Mouse (Mus musculus) stomach, embryonic 16.5 days (tissue): Measurements from ENCODE around the gene Tmem191c. TPM values are rescaled to one million over a fixed set of nuclear protein-coding genes. Genes with fewer than 3 reads are reported as not detected.

Experiments
- ATAC-seq: fragments of 200-750 bp; cut with Nextera tagmentation; 2 replicates; pipeline ENCODE4 v1.8.0; 2017; ENCODE audit warnings: moderate number of reproducible peaks, moderate TSS enrichment; ENCODE audit not compliant: insufficient read depth, low FRiP score
- H3K27ac ChIP-seq: fragments of 300-500 bp; sonication (generic); 2 replicates; pipeline ENCODE4 v1.5.1; 2014; ENCODE audit warnings: low read length
- H3K27me3 ChIP-seq: fragments of 300-500 bp; sonication (generic); 2 replicates; pipeline ENCODE4 v1.6.1; 2014; ENCODE audit warnings: low read length, control low read depth, mixed read lengths; ENCODE audit not compliant: control insufficient read depth, insufficient read depth
- H3K36me3 ChIP-seq: fragments of 300-500 bp; sonication (generic); 2 replicates; pipeline ENCODE4 v1.6.1; 2014; ENCODE audit warnings: low read length; ENCODE audit not compliant: control insufficient read depth, insufficient read depth
- H3K4me1 ChIP-seq: fragments of 300-500 bp; sonication (generic); 2 replicates; pipeline ENCODE4 v1.6.1; 2014; ENCODE audit warnings: low read length, control low read depth, mixed read lengths; ENCODE audit not compliant: control insufficient read depth, insufficient read depth
- H3K4me2 ChIP-seq: fragments of 300-500 bp; sonication (generic); 2 replicates; pipeline ENCODE4 v1.6.1; 2014; ENCODE audit warnings: low read depth, low read length, mixed read lengths
- H3K4me3 ChIP-seq: fragments of 300-500 bp; sonication (generic); replicated peaks from 2 replicates; pipeline ENCODE4 v1.5.1; 2014; ENCODE audit warnings: mild to moderate bottlenecking, low read length
- H3K9ac ChIP-seq: fragments of 300-500 bp; sonication (generic); 2 replicates; pipeline ENCODE4 v1.6.1; 2014; ENCODE audit warnings: low read length
- H3K9me3 ChIP-seq: fragments of 300-500 bp; sonication (generic); replicated peaks from 2 replicates; pipeline ENCODE4 v1.6.1; 2016; ENCODE audit warnings: low read length, control low read depth; ENCODE audit not compliant: control insufficient read depth
- WGBS: fragments of 180-500 bp; shearing (Covaris S2); extraction: QIAGEN DNeasy Blood & Tissue Kit; methylation state at CpG from one replicate; pipeline ENCODE4 v1.1.7; 2014; 5-methylcytosine and 5-hydroxymethylcytosine counted together
- polyA plus RNA-seq: library from polyadenylated mRNA; unstranded; fragments of >200 nt; fragmentation: Nextera tagmentation; extraction: Ambion mirVana; gene quantifications from 2 replicates; pipeline ENCODE4 v1.2.1, GENCODE M21; 2015

The Tmem191c gene
- polyA plus RNA-seq, 1 experiment from 2014 or later: 16.3 TPM

DNA sequence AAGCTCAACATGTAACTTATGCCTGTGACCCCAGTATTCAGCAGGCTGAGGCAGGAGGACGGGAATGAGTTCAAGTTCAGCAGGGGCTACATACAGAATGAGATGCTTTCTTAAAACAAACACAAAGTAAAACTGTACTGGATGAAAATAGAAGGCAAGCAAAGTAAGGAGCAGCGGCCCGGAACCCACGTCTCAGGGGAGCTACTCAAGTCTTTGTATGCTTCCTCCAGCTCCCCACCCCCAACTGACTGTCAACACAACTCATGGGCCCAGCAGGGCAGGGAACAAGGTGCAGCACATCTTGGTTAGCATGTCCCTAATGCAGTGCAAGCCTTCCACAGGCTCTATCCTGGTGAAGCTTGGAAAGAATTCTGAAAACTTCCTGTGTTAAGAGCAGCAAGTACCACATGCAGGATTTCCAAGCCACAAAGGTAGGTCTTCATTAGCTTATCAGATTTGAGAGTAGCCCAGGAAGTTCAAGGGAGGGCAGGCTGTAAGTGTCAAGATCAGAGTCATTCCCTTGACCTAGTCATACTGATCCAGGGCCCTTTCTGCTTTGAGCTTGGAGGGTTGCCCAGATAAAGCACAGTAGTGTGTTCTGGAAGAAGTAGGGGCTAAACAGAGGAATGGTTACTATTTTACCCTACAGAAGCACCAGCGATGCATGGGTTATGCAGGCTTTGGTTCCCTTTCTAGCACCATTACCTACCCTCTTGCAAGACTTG, 27.8 kb downstream of the Tmem191c start:
- Histone ChIP-seq H3K36me3 (peaks cover 3% of the 10 kb centered on the region; the same call in 1 of the 2 replicates), H3K4me3 (no peak overlapping the region), H3K27me3 (no peaks in the 10 kb centered on the region), H3K9me3 (no peaks in the 10 kb centered on the region), H3K4me2 (no peak overlapping the region), H3K4me1 (no peaks in the 10 kb centered on the region), H3K9ac (no peak overlapping the region), H3K27ac (no peak overlapping the region)
- ATAC-seq: no peak
- 85% methylated on average over 5 of the region's 5 CpGs for WGBS

DNA sequence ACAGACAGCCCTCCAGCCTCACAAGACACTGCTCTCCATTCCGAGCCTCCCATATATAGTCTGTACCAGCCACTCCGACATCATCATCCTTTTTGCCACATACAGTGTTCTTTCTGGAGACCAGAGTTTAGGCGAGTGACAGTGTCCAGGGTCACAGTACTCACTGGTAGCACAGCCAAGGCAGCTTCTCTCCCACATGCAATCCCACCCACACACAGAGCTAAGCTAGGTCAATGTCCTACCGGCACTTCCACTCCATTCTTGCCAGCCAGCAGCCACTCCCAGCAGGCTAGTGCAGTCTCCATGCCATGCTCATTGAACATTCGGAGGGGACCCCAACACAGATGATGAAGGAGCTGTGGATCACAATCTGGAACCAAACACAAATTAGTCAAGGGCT, 31.6 kb downstream of the Tmem191c start:
- Histone ChIP-seq H3K27me3 (no peaks in the 10 kb centered on the region), H3K4me2 (no peak overlapping the region), H3K4me3 (no peak overlapping the region), H3K36me3 (peaks cover 10% of the 10 kb centered on the region), H3K9me3 (no peaks in the 10 kb centered on the region), H3K4me1 (no peaks in the 10 kb centered on the region), H3K27ac (no peak overlapping the region), H3K9ac (no peak overlapping the region)
- no peak for ATAC-seq
- 92% methylated on average over 5 of the region's 5 CpGs for WGBS

DNA sequence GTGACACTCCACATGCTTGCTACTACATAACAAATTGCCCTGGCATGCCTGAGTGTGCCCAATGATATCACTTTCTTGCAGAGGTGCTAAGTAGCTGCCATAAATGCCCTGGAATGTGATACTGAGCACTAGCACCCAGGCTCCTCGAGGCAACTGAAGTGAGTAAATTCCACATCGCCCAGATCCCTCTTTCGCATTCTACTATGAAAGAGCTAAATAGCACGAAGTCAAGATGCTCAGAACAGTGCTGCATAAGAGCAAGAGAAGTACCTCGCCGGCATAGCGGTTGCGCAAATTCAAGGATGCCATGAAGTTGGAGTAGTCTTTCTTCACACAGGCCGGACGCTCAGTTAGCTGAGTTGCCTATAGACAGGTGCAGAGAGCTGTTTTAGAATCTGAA, 33.2 kb downstream of the Tmem191c start:
- WGBS: 96% methylated on average over 10 of the region's 10 CpGs
- H3K27me3 ChIP-seq: no peaks in the 10 kb centered on the region
- H3K4me3 ChIP-seq: no peak overlapping the region
- H3K9me3 ChIP-seq: no peaks in the 10 kb centered on the region
- H3K4me1 ChIP-seq: no peaks in the 10 kb centered on the region
- peaks cover 15% of the 10 kb centered on the region for H3K36me3 ChIP-seq
- ATAC-seq: no peak
- no peak overlapping the region for H3K27ac ChIP-seq
- H3K9ac ChIP-seq: no peak overlapping the region
- H3K4me2 ChIP-seq: no peak overlapping the region

DNA sequence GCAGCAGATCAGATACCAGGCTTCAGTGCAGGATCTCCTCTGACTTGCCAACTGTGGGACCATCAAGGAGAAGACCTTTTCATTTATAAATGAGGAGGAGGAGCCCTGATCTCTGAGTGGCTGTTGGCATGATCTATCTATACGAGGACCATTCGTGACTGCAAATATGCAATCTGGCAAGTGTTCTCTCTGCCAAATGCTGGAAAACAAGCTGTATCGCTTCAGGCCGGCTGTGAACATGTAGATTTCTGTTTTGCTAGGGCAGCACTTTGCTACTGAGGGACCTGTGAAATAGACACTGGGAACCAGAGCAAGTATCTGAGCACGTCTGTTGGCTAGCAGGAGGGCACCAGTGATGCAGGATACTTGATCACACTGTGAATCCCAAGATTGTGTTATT, 36.7 kb downstream of the Tmem191c start:
- no peak overlapping the region for H3K27ac ChIP-seq
- H3K27me3 ChIP-seq: no peaks in the 10 kb centered on the region
- H3K36me3 ChIP-seq: peaks cover 15% of the 10 kb centered on the region
- H3K9ac ChIP-seq: no peak overlapping the region
- no peak overlapping the region for H3K4me2 ChIP-seq
- no peaks in the 10 kb centered on the region for H3K4me1 ChIP-seq
- WGBS: 92% methylated on average over 5 of the region's 5 CpGs
- ATAC-seq: no peak
- H3K9me3 ChIP-seq: no peaks in the 10 kb centered on the region
- no peak overlapping the region for H3K4me3 ChIP-seq

DNA sequence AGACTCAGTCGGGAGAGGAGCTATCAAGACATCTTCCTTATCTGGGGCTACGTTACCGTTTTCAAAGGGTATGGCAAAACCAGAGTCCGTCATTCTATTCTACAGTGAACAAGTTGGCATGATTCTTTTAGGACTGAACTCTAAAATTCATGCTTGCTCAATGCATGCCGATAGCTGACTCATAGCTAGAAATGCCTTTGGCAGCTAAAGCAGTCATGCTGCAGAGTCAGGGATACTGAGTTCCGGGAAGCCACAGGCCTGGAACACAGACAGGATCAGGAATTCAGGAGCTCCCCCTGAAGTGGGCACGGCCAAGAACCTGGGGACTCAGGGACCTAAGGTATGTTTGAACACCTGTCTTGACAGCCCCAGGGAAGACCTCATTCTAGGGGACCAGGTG, 40.7 kb downstream of the Tmem191c start:
- 90% methylated on average over 7 of the region's 7 CpGs for WGBS
- peaks cover 3% of the 10 kb centered on the region; the same call in 1 of the 2 replicates for H3K4me1 ChIP-seq
- no peaks in the 10 kb centered on the region for H3K9me3 ChIP-seq
- no peak for ATAC-seq
- H3K9ac ChIP-seq: no peak overlapping the region
- H3K4me2 ChIP-seq: no peak overlapping the region
- H3K4me3 ChIP-seq: no peak overlapping the region
- peaks cover 11% of the 10 kb centered on the region for H3K36me3 ChIP-seq
- H3K27me3 ChIP-seq: no peaks in the 10 kb centered on the region
- no peak overlapping the region for H3K27ac ChIP-seq

GRCm38 (mm10) chr16:17321481-17321880, 45.6 kb downstream of the Tmem191c start:
- no peak overlapping the region for H3K4me3 ChIP-seq
- H3K4me2 ChIP-seq: no peak overlapping the region
- H3K9me3 ChIP-seq: no peaks in the 10 kb centered on the region
- H3K9ac ChIP-seq: no peak overlapping the region
- no peak overlapping the region for H3K27ac ChIP-seq
- ATAC-seq: no peak
- H3K36me3 ChIP-seq: no peaks in the 10 kb centered on the region; the same call in 1 of the 2 replicates
- 48% methylated on average over 5 of the region's 5 CpGs for WGBS
- H3K27me3 ChIP-seq: no peaks in the 10 kb centered on the region
- peaks cover 4% of the 10 kb centered on the region; the same call in 1 of the 2 replicates for H3K4me1 ChIP-seq

DNA sequence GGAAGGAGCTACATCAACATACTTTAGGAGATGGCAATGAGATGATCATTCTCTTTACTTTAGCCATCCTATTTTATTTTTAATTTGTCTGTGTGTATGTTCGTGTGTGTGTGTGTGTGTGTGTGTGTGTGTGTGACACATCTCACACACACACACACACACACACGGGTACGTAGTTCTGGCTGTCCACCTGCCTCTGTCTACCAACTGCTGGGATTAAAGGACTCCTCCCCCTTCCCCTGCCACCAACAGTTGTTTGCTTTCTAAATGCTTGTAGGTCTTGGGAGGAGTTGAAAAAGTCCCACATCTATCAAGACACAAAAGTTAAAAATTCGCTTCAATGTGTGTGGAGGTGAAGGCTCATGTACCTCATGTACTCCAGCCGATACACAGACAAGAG, 48.9 kb downstream of the Tmem191c start:
- Histone ChIP-seq H3K9me3 (no peaks in the 10 kb centered on the region), H3K4me2 (no peak overlapping the region), H3K4me1 (peaks cover 4% of the 10 kb centered on the region; the same call in 1 of the 2 replicates), H3K4me3 (no peak overlapping the region), H3K36me3 (no peaks in the 10 kb centered on the region; the same call in 1 of the 2 replicates), H3K9ac (no peak overlapping the region), H3K27me3 (no peaks in the 10 kb centered on the region), H3K27ac (no peak overlapping the region)
- ATAC-seq: no peak
- 91% methylated on average over 5 of the region's 5 CpGs for WGBS

- no peaks in the 10 kb centered on the region for H3K9me3 ChIP-seq
- no peaks in the 10 kb centered on the region; the same call in 1 of the 2 replicates for H3K36me3 ChIP-seq
- ATAC-seq: no peak
- H3K27ac ChIP-seq: no peak overlapping the region
- H3K4me1 ChIP-seq: peaks cover 4% of the 10 kb centered on the region; the same call in 1 of the 2 replicates
- no peak overlapping the region for H3K4me2 ChIP-seq
- H3K27me3 ChIP-seq: no peaks in the 10 kb centered on the region
- no peak overlapping the region; the same call in 1 of the 2 replicates for H3K9ac ChIP-seq
- 84% methylated on average over 2 of the region's 2 CpGs for WGBS
- H3K4me3 ChIP-seq: no peak overlapping the region
Measured at GRCm38 (mm10) chr16:17326064-17326463, 50.2 kb downstream of the Tmem191c start.

- no peak for ATAC-seq
- Histone ChIP-seq H3K27me3 (no peaks in the 10 kb centered on the region), H3K36me3 (no peaks in the 10 kb centered on the region; the same call in 1 of the 2 replicates), H3K27ac (no peak overlapping the region), H3K4me2 (no peak overlapping the region), H3K9me3 (no peaks in the 10 kb centered on the region), H3K9ac (no peak overlapping the region), H3K4me1 (no peaks in the 10 kb centered on the region), H3K4me3 (no peak overlapping the region)
- 83% methylated on average over 1 of the region's 1 CpGs for WGBS
Measured at GRCm38 (mm10) chr16:17329848-17330570, 54.1 kb downstream of the Tmem191c start.
